Mouse (Mus musculus): ENCODE measurements around the gene Adgrv1.

DNA sequence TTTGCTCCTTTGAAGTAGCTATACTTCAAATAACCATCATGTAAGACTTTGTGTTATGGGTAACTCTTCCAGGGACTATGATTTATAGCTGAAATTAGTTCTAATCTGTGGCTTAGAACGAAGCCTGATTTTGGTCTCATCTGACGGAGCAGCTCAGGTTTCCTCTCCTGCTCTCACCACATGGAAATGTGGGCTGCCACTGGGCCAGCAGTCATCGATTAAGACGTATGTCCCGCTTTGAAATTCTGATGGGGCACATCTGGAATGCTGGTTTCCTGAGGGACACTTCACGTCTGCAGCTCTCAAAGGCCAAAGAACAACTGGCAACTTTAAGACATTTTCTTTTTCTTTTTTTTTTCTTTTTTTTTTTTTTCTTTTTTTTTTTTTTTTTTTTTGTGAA lies 207.8 kb downstream of the Adgrv1 start:
- TF ChIP-seq EP300 (IDR thresholded peaks at IDR 0.05; ENCODE audit: insufficient read depth, low read depth, low read length), result no peak
- no peak for TF ChIP-seq CTCF (IDR thresholded peaks at IDR 0.05; ENCODE audit: low read depth, low read length)
- no peak for TF ChIP-seq POLR2A (IDR thresholded peaks at IDR 0.05; ENCODE audit: insufficient read depth, low read length)

Measured in ES-Bruce4 (cell line).